Mouse (Mus musculus) C2C12 (cell line): ENCODE data around the gene Ppara.

Source experiments
- CTCF ChIP-seq: IDR thresholded peaks from one replicate; pipeline ENCODE4 v1.5.1; 2011; ENCODE audit not compliant: control insufficient read depth, insufficient read depth, insufficient read length
- FOSL1 ChIP-seq: IDR thresholded peaks from one replicate; pipeline ENCODE4 v1.8.0; 2011; ENCODE audit warnings: mild to moderate bottlenecking, low read length; ENCODE audit not compliant: poor library complexity, insufficient read depth, severe bottlenecking
- USF1 ChIP-seq: IDR thresholded peaks from one replicate; pipeline ENCODE4 v1.6.1; 2011; ENCODE audit warnings: low read depth, mild to moderate bottlenecking, control low read depth, moderate library complexity

GRCm38 (mm10) chr15:85757768-85758167, 23.0 kb downstream of the Ppara start:
- TF ChIP-seq FOSL1 (no peak), USF1 (no peak), CTCF (no peak)
